Mouse (Mus musculus): Measurements from ENCODE around the gene Gkn1. TPM values are rescaled to one million over a fixed set of nuclear protein-coding genes. Genes with fewer than 3 reads are reported as not detected.

Gene Gkn1
- total RNA-seq (2014; fragmentation: Nextera tagmentation): not detected in 2 replicates
- not detected in 2 replicates for total RNA-seq (2017)

DNA sequence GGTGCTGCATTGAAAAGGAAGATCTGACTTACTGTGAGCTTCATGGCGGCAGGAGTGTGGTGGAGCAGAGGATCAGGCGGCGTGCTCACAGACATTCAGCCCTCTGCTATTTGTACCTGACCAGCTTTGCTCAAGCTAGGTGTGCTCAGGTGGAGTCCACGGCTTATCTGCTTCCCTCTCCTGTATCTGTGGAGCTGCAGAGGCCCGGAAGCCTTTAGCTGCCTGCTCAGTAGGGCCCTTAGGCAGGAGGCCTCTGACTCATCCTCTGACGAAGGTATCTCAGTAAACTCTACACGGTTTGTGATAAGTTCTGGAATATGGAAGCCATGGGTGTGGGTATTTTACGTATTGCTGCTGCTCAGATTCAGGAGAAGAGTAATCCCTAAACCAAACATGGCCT, at the start of gene Gkn1:
TSS of gene Gkn1 (minus strand) at position 114 of the 400 bp plus-strand sequence.
- no peak for ATAC-seq (replicated peaks; ENCODE audit: low FRiP score, low TSS enrichment, poor library complexity, severe bottlenecking)

DNA sequence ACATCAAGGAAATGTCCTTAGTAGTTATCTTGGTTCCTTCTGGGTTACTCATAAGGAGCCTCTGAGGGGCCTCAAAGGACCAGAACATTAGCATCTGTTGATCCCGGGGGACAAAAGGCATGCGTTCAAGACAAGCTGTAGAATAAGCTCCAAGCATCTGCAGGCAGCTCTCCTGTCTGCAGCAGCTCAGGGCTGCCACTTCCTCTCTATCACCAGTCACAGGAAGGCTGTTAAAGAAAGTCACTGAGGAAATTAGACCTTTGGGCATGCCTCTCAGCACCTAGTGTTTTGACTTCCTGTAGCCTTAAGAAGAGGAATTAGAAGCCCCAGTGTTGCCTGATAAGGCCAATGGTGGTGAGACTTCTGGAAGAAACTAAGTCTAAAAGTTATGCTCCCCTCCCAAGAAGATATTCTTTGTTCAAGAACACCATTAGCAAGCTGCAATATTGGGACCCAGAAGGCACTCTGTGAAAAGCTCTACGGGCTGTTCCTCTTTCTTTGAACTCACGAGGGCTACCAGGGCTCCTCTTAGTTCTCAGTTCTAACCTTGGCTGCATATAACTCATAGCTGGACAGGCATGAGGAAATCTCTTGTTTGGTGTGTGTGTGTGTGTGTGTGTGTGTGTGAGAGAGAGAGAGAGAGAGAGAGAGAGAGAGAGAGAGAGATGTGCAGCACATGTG, 49.3 kb upstream of the Gkn1 start:
- 0 out of 2 replicates have a peak, but pooled peaks have one; percentile 30 for ATAC-seq (replicated peaks; ENCODE audit: low FRiP score, low TSS enrichment, poor library complexity, severe bottlenecking)

DNA sequence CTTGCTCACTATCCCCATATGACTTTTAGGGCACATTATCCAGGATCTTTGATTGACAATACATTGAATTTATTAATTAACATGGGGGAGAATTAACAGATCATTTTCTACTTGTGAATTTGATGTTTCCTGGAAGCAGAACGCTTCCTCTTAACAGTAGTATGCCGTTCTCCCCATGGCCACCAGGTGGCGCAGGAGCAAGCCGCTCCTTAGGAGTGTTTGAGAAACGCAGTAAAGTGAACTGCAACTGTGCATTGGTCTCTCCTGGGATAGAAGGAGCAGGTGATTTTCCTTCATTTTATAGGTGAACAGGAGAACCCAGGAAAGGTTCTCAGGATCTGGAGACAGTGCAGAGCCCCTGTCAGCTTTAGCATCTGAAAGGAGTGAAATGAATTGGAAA, 48.4 kb upstream of the Gkn1 start:
- ATAC-seq (replicated peaks; ENCODE audit: low FRiP score, low TSS enrichment, poor library complexity, severe bottlenecking): peak; percentile 77

DNA sequence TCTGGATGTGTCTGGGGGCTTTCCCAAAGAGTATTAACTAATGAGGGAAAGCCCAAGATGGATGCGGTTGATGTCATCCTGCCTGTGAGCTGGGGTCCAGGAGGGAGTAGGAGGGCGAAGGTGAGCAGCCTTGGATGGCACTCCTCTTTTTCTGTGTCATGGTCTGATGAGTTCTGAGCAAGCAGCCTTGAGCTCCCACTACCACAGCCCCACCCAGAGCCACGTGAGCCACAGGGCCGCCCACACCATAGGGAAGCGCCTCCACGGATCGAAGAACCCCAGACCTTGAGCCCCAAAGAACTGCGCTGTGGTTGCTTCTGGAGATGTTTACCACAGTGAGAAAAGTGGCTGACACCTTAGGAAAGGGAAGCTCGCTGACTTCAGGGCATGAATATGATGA, 44.0 kb upstream of the Gkn1 start:
- no peak for ATAC-seq (replicated peaks; ENCODE audit: low FRiP score, low TSS enrichment, poor library complexity, severe bottlenecking)

DNA sequence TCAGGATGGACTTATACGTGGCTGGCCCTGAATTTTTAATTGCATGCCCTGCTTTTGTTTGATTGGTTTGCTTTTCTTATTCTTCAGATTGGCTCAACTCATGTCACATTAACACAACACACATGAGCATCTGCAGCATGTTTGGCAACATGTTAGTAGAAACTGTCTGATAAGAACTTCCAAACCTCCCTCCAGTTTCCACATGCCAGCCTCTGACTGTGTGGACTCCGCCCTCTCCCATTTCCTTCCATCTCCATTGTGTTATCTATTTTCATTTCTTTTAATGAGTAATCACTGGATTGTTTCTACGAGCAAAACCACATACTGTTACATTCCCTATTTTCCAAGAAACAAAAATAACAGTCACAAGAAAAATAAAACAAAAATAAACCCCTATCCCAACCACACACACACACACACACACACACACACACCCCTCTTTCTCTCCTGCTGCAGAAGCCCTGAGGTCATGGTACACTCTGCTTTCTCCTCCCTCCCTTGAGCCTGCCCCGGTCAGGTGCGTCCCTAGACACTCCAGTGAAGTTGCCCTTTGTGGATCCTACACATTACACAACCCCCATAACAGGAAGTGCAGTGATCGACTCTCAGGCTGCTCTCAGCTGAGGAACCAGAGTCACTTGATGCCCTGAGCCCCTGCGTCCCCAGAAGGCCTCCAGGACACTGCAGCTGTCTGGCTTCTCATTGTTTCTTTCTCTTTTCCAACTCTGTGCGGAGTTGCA, 42.9 kb upstream of the Gkn1 start:
- no peak for ATAC-seq (replicated peaks; ENCODE audit: low FRiP score, low TSS enrichment, poor library complexity, severe bottlenecking)

DNA sequence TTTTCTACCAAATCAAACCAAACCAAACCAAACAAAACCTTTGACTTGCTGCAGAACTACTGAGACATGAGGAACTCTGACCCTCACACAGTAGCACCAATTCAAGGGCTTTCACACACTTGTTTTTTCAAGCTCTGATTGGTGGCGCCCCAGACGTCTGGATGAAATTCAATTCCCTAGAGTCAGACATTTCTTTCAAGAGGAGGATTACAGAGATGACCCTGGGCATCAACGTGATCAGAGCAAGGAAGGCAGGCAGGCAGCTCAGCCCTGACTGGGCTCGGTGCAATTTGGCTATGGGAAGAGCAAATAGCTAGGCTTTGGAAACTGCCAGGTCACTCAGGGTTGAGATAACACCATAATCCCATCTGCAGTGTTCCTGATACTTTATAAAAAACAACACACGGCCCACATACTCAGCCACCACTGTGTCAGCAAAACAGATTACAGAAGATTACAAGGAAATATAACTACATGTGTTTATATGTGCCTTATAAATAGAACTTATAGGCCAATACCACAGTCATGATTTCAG, 38.8 kb upstream of the Gkn1 start:
- peak; percentile 55 for ATAC-seq (replicated peaks; ENCODE audit: low FRiP score, low TSS enrichment, poor library complexity, severe bottlenecking)

DNA sequence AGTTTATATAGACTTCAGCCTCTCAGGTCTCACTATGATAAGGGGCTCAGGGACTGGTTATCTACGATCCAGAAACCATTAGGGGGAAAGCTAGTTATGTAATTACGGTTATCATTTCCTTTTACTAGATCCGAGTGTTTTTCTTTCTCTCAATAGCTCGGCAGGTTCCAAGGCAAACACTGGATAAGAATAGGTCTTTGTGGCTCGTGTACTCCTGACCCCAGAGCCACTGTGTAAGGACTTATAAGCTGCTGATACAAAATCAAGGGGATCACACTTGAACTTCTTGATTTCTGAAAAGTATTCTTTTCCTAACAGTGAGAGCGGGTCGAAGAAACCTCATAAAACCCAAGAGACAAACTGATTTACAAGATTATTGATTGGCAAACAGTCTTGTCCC, 38.1 kb upstream of the Gkn1 start, which contains the start of gene Gkn3:
TSS of gene Gkn3 (minus strand) at position 59 of the 400 bp plus-strand sequence.
- ATAC-seq (replicated peaks; ENCODE audit: low FRiP score, low TSS enrichment, poor library complexity, severe bottlenecking): no peak

DNA sequence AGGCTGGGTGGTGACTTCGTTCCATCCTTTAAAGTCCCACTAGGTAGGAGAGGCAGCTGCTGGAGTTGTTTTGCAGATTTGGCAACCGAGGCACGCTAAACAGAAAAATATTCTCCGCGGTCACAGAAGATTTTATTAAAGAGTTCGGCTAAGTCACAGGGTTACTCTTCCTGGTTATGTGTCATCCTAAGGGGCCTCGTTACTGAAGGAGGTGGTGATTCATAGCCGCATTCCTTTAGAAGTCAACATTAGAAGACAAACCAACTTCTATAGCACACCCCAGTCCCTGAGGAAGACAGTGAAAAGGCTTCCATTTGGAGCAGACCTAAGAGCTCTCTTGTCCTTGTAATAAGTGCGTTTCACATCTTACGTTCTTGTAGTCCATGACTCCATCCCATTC, 35.9 kb upstream of the Gkn1 start:
- ATAC-seq (replicated peaks; ENCODE audit: low FRiP score, low TSS enrichment, poor library complexity, severe bottlenecking): no peak

DNA sequence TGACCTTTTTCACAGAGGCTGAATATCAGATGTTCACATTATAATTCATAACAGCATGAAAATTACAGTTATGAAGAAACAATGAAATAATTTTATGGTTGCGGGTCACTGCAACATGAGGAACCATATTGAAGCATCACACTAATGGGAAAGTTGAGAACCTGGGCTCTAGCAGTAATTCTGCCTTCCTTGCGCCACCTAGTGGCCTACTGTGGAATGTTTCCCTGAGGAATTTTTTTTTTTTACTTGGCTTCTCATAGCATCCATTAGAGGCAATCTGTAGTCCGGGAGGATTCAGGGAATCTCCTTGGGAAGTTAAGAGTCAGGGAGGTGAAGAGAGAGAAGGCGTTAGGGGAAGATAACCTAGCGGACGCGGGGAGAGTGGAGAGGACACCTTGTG, 35.5 kb upstream of the Gkn1 start:
- ATAC-seq (replicated peaks; ENCODE audit: low FRiP score, low TSS enrichment, poor library complexity, severe bottlenecking): 0 out of 2 replicates have a peak, but pooled peaks have one; percentile 42

DNA sequence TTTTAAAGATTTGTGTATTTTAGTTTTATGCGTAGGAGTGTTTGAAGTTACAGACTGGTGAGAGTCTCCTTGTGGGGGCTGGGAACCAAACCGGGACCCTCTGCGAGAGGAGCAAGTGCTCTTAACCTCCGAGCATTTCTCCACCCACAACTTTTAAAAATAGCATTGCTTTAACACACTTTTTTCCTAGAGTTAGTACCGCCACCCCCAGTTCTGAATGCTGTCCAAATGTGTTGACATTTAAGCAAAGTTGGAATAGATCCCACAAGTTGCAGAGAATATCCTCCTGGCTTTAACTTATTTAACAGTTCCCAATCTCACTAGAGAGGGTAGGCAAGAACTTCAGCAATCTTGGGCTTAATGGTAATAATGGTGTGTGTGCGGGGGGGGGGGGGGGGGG, 34.0 kb upstream of the Gkn1 start:
- ATAC-seq (replicated peaks; ENCODE audit: low FRiP score, low TSS enrichment, poor library complexity, severe bottlenecking): no peak

DNA sequence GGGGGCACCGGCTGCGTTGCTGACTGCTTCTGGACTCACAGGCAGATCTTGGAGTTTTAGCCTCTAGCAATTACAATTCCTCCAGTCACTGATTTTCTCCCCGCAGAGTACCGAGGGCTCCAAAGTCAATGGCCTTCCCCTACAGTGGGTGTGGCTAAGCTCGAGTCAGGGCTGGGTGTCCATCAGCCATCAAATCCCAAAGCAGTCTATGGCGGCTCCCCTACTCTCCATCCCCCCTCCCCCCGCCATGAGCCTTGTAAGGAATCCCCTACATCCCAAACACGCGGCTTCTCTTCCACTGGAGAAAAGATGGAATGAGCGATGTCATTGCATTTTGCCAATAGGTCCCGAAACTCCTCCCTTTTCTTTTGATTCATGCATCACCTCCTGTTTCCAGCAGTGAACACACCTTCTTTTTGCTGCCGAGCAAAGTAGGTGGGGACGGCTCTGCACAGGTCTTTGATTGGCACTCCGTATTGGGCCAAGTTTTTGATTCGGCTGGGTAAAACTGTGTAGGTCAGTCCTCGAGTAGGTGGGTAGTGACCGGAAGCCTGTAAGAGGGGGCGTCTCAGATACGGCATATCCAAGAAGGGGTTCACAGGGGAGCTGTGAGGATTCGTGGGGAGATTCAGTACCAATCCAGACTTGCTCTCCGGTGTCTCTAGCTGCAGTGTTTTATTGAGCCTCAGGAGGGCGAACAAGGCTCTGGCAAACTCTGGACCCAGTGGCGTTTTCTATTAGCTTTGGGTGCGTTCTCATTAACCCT, 33.4 kb upstream of the Gkn1 start:
- ATAC-seq (replicated peaks; ENCODE audit: low FRiP score, low TSS enrichment, poor library complexity, severe bottlenecking): 0 out of 2 replicates have a peak, but pooled peaks have one; percentile 56

DNA sequence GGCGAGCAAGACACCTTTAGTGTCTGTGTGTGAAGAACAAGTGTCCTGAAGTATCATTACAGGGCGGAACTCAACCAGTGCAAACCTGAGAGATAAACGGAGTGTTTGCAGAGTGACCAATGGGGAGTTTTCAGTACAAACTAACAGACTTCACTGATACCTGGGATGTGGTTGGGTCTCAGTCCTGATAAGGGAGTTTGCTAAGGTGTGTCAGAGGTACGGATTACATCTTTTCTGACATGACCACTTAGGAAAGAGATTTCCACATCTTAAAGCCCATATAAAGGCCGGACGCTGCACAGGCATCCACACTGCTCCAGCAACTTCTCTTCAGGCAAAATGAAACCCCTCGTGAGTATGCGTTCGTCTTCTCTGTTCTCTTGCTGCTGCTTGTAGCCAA, 22.3 kb upstream of the Gkn1 start, which contains the start of gene Gkn2:
TSS of gene Gkn2 (plus strand) at position 301 of the 400 bp plus-strand sequence.
- no peak for ATAC-seq (replicated peaks; ENCODE audit: low FRiP score, low TSS enrichment, poor library complexity, severe bottlenecking)

DNA sequence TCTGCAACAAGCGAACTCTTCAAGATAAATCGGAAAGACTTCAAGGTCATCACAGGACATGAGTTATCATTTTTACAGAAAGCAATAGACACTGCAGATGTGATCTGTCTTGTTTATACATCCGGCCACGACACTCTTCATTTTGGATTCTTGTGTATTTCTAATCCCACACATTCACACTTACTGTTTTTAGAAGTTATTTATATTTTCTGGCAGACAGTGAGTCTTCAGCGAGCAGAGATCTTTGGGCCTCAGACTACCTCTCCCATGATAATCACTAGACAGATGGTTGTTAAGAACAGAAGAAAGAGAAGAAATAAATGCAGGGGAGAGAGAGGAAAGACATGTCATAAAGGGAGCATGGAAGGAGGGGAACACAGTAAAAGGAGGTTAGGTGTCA, 18.5 kb upstream of the Gkn1 start:
- ATAC-seq (replicated peaks; ENCODE audit: low FRiP score, low TSS enrichment, poor library complexity, severe bottlenecking): no peak

DNA sequence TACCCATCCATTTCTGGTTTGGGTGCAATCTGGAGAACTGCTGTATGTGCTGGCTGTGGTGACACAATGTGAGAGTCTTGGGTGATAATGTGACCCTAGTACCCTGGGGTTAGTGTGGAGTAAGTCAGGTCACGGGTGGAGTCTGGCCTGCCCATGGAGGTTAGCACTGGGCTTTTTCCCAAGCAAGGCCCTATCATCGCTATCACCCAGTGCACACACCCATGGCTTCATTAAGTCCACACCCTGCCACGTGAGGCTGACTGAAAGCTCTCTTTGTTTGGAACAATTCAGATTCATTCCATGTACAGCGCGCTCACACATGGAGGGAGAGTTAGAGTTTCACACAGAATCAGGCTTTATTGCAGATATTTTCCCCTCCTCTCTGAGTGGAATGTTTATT, 3.7 kb upstream of the Gkn1 start:
- peak; percentile 22; the same call in 1 of the 2 replicates for ATAC-seq (replicated peaks; ENCODE audit: low FRiP score, low TSS enrichment, poor library complexity, severe bottlenecking)

DNA sequence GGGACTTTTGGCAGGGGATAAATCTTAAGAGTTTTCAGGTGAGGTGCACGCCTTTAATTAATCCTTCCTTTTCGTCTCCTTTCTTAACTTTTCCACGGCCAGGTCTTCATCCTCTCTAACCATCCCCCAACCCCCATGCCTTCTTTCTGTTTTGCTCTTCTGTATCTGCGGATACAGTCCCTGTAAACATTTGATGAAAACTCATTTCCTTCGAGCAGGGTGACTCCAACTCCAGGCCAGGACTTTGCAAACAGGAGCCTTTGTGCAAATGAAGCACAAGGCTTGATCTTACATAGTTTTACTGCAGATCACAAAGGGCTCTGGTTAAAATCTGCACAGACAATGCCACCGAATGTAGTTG, 14.8 kb downstream of the Gkn1 start:
- ATAC-seq (replicated peaks; ENCODE audit: low FRiP score, low TSS enrichment, poor library complexity, severe bottlenecking): no peak

DNA sequence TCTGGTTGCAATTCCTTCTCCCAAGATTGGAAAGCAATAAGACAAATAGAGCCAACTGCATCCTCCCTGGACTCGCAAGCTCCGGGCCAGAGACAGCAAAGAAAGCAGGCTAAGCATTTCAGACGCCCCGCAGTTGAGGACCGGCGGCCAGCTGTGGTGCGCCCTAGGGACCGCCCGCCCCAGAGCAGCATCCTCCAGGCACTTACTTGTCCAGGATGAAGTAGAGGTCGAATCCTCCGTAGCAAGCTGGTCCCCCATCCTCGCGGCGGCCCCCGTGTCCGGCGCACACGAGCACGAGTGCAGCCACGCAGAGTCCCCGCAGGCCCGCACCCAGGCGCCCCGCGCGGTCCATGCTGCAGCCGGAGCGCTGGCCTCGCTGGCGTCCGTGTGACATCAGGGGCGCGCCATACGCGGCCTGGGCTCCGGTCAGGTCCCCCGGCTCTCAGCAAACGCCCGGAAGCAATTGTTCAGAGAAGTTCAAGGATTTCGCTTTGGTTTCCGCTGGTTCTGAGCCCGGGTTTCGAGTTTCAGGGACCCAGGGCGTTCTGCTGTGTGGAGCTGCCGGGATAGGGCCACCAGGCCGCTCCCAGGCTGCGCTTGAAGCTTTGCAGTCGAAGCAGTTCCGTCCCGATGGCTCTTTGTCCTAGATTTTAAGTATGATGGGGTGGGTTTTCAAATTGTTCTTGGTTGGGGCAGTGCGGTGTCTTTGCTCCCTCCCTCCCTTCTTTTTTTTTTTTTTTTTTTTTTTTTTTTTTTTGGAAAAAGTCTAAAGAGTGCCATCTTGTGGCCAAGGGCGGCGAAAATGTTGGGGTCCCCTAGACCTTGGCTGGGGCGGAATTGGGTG, 15.4 kb downstream of the Gkn1 start, which contains the start of gene Antxr1:
TSS of gene Antxr1 (minus strand) at position 731 of the 844 bp plus-strand sequence.
- ATAC-seq (replicated peaks; ENCODE audit: low FRiP score, low TSS enrichment, poor library complexity, severe bottlenecking): no peak

DNA sequence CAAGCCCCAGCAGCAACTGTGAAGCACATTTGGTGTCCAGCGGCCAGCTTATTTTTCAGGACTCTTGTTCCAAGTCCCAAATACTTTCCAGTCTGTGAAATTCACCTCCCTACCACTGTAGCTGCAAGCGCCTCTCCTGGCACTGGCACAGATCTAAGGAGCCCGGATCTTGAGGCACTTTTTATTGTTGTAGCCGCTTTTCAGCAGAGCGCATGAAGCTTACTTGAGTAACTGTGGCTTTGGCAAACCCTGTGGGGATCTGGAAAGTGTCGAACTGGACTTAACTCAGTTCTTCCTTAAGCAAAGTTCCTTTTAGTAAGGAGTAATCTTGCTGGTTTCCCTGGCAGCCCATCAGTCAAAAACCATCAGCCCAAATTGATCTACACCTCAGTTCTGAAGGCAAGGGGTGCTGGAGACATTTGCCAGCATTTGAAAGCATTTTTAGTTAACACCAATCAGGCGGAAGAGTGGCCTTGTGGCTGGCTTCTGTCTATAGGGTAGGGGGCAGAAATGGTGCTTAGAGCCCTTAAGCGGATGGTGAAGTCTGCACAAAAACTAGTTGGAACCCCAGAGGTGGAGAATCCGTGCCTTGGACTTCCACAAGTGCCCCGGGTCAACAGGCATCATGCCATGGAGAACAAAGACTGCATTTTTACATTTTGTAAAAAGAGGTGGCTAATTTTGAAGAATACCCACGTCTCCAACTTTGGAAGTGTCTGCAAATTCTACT, 16.2 kb downstream of the Gkn1 start:
- ATAC-seq (replicated peaks; ENCODE audit: low FRiP score, low TSS enrichment, poor library complexity, severe bottlenecking): no peak

DNA sequence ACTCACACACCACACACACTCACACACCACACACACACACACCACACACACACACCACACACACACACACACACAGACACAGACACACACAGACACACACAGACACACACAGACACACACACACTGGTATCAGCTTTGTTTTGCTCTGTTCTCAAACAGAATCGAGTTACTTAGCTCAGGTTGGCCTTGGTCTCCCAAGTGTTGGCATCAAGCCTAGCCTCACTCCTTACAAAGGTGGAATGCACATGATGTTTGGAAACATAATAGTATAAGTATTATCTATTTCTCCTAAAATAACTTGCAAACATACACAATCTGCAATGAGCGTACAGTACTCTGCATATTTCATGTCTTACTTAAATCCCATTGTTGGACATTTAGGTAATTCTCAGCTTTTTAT, 18.4 kb downstream of the Gkn1 start:
- no peak for ATAC-seq (replicated peaks; ENCODE audit: low FRiP score, low TSS enrichment, poor library complexity, severe bottlenecking)

All from megakaryocyte-erythroid progenitor cell, adult 5-6 weeks (primary cell).